Mouse (Mus musculus): ENCODE results near the gene Ccm2l. TPM values are rescaled to one million over a fixed set of nuclear protein-coding genes. Genes with fewer than 3 reads are reported as not detected.

Ccm2l gene
- polyA plus RNA-seq, 1 experiment, result not detected

- no peak for TF ChIP-seq CEBPB (IDR thresholded peaks at IDR 0.05; ENCODE audit: insufficient read depth, poor library complexity, severe bottlenecking)
- no peak for TF ChIP-seq MYOG (IDR thresholded peaks at IDR 0.05; ENCODE audit: control insufficient read depth in 1 of 3, insufficient read depth in 1 of 3, insufficient read length in 2 of 3, low read depth in 2 of 3)
- TF ChIP-seq SRF (IDR thresholded peaks at IDR 0.05; ENCODE audit: control insufficient read depth, insufficient read length, low read depth), result no peak
- TF ChIP-seq TCF12 (IDR thresholded peaks at IDR 0.05; ENCODE audit: insufficient read depth, poor library complexity, severe bottlenecking), result no peak
- TF ChIP-seq REST (IDR thresholded peaks at IDR 0.05; ENCODE audit: insufficient read depth, insufficient read length), result no peak
- TF ChIP-seq MYOD1 (IDR thresholded peaks at IDR 0.05; ENCODE audit: control insufficient read depth in 1 of 3, insufficient read length in 2 of 3, low read depth in 2 of 3), result no peak
- no peak for TF ChIP-seq TCF3 (IDR thresholded peaks at IDR 0.05; ENCODE audit: insufficient read length, low read depth)
- no peak for TF ChIP-seq E2F4 (IDR thresholded peaks at IDR 0.05; ENCODE audit: insufficient read depth)
- no peak for TF ChIP-seq USF1 (IDR thresholded peaks at IDR 0.05; ENCODE audit: low read depth)
- no peak for TF ChIP-seq POLR2A (IDR thresholded peaks at IDR 0.05; ENCODE audit: insufficient read length, low read depth)
- no peak for TF ChIP-seq POLR2AphosphoS2 (IDR thresholded peaks at IDR 0.05; ENCODE audit: insufficient read length, low read depth)
- TF ChIP-seq MAX (IDR thresholded peaks at IDR 0.05; ENCODE audit: low read depth), result no peak
- H3K27me3 ChIP-seq (ENCODE audit: control insufficient read depth, insufficient read depth, insufficient read length), result peaks cover 49% of the 10 kb centered on the region
Measured at GRCm38 (mm10) chr2:153045884-153046299, 19.9 kb upstream of the Ccm2l start.

GRCm38 (mm10) chr2:153047828-153048465, 17.8 kb upstream of the Ccm2l start:
- H3K36me3 ChIP-seq (ENCODE audit: control insufficient read depth, insufficient read depth), result no peaks in the 10 kb centered on the region
- no peak overlapping the region for H3K4me2 ChIP-seq (ENCODE audit: low read depth)
- no peak overlapping the region for H3ac ChIP-seq (ENCODE audit: control insufficient read depth, insufficient read length)
- TF ChIP-seq TCF3 (IDR thresholded peaks at IDR 0.05; ENCODE audit: insufficient read length, low read depth) (no peak), POLR2A (IDR thresholded peaks at IDR 0.05; ENCODE audit: insufficient read length, low read depth) (no peak), MAX (IDR thresholded peaks at IDR 0.05; ENCODE audit: low read depth) (no peak), CEBPB (IDR thresholded peaks at IDR 0.05; ENCODE audit: insufficient read depth, poor library complexity, severe bottlenecking) (no peak), E2F4 (IDR thresholded peaks at IDR 0.05; ENCODE audit: insufficient read depth) (no peak), MYOG (IDR thresholded peaks at IDR 0.05; ENCODE audit: control insufficient read depth in 1 of 3, insufficient read depth in 1 of 3, insufficient read length in 2 of 3, low read depth in 2 of 3) (no peak), SRF (IDR thresholded peaks at IDR 0.05; ENCODE audit: control insufficient read depth, insufficient read length, low read depth) (no peak), REST (IDR thresholded peaks at IDR 0.05; ENCODE audit: insufficient read depth, insufficient read length) (no peak), TCF12 (IDR thresholded peaks at IDR 0.05; ENCODE audit: insufficient read depth, poor library complexity, severe bottlenecking) (no peak), MYOD1 (IDR thresholded peaks at IDR 0.05; ENCODE audit: control insufficient read depth in 1 of 3, insufficient read length in 2 of 3, low read depth in 2 of 3) (no peak), POLR2AphosphoS2 (IDR thresholded peaks at IDR 0.05; ENCODE audit: insufficient read length, low read depth) (no peak), USF1 (IDR thresholded peaks at IDR 0.05; ENCODE audit: low read depth) (no peak)
- no peak overlapping the region for H3K4me3 ChIP-seq
- no peaks in the 10 kb centered on the region for H3K79me2 ChIP-seq (ENCODE audit: control insufficient read depth, insufficient read depth)
- H3K27me3 ChIP-seq (ENCODE audit: control insufficient read depth, insufficient read depth, insufficient read length), result peaks cover 56% of the 10 kb centered on the region

More at GRCm38 (mm10) chr2:153045884-153046299, 19.9 kb upstream of the Ccm2l start:
- Histone ChIP-seq H3K4me3 (no peak overlapping the region), H3K79me2 (ENCODE audit: control insufficient read depth, insufficient read depth) (no peaks in the 10 kb centered on the region), H3K4me2 (ENCODE audit: low read depth) (no peak overlapping the region), H3K36me3 (ENCODE audit: control insufficient read depth, insufficient read depth) (no peaks in the 10 kb centered on the region), H3ac (ENCODE audit: control insufficient read depth, insufficient read length) (no peak overlapping the region)

GRCm38 (mm10) chr2:153049288-153049996, 16.3 kb upstream of the Ccm2l start:
- no peak overlapping the region for H3ac ChIP-seq (ENCODE audit: control insufficient read depth, insufficient read length)
- H3K79me2 ChIP-seq (ENCODE audit: control insufficient read depth, insufficient read depth), result no peaks in the 10 kb centered on the region
- H3K27me3 ChIP-seq (ENCODE audit: control insufficient read depth, insufficient read depth, insufficient read length), result peaks cover 70% of the 10 kb centered on the region
- no peak overlapping the region for H3K4me2 ChIP-seq (ENCODE audit: low read depth)
- H3K4me3 ChIP-seq, result no peak overlapping the region
- H3K36me3 ChIP-seq (ENCODE audit: control insufficient read depth, insufficient read depth), result no peaks in the 10 kb centered on the region
- no peak for TF ChIP-seq TCF12 (IDR thresholded peaks at IDR 0.05; ENCODE audit: insufficient read depth, poor library complexity, severe bottlenecking)
- no peak for TF ChIP-seq MYOD1 (IDR thresholded peaks at IDR 0.05; ENCODE audit: control insufficient read depth in 1 of 3, insufficient read length in 2 of 3, low read depth in 2 of 3)
- TF ChIP-seq MAX (IDR thresholded peaks at IDR 0.05; ENCODE audit: low read depth), result no peak
- TF ChIP-seq POLR2A (IDR thresholded peaks at IDR 0.05; ENCODE audit: insufficient read length, low read depth), result no peak
- TF ChIP-seq SRF (IDR thresholded peaks at IDR 0.05; ENCODE audit: control insufficient read depth, insufficient read length, low read depth), result no peak

- H3K36me3 ChIP-seq (ENCODE audit: control insufficient read depth, insufficient read depth), result no peaks in the 10 kb centered on the region
- H3K4me3 ChIP-seq, result no peak overlapping the region
- no peak overlapping the region for H3ac ChIP-seq (ENCODE audit: control insufficient read depth, insufficient read length)
- no peaks in the 10 kb centered on the region for H3K79me2 ChIP-seq (ENCODE audit: control insufficient read depth, insufficient read depth)
- H3K4me2 ChIP-seq (ENCODE audit: low read depth), result no peak overlapping the region
- H3K27me3 ChIP-seq (ENCODE audit: control insufficient read depth, insufficient read depth, insufficient read length), result peaks cover 74% of the 10 kb centered on the region
- TF ChIP-seq REST (IDR thresholded peaks at IDR 0.05; ENCODE audit: insufficient read depth, insufficient read length) (no peak), TCF12 (IDR thresholded peaks at IDR 0.05; ENCODE audit: insufficient read depth, poor library complexity, severe bottlenecking) (no peak), MYOD1 (IDR thresholded peaks at IDR 0.05; ENCODE audit: control insufficient read depth in 1 of 3, insufficient read length in 2 of 3, low read depth in 2 of 3) (no peak), MAX (IDR thresholded peaks at IDR 0.05; ENCODE audit: low read depth) (no peak), USF1 (IDR thresholded peaks at IDR 0.05; ENCODE audit: low read depth) (no peak), CEBPB (IDR thresholded peaks at IDR 0.05; ENCODE audit: insufficient read depth, poor library complexity, severe bottlenecking) (no peak), POLR2AphosphoS2 (IDR thresholded peaks at IDR 0.05; ENCODE audit: insufficient read length, low read depth) (no peak), TCF3 (IDR thresholded peaks at IDR 0.05; ENCODE audit: insufficient read length, low read depth) (no peak), E2F4 (IDR thresholded peaks at IDR 0.05; ENCODE audit: insufficient read depth) (no peak), POLR2A (IDR thresholded peaks at IDR 0.05; ENCODE audit: insufficient read length, low read depth) (no peak), MYOG (IDR thresholded peaks at IDR 0.05; ENCODE audit: control insufficient read depth in 1 of 3, insufficient read depth in 1 of 3, insufficient read length in 2 of 3, low read depth in 2 of 3) (no peak), SRF (IDR thresholded peaks at IDR 0.05; ENCODE audit: control insufficient read depth, insufficient read length, low read depth) (no peak)
Measured at GRCm38 (mm10) chr2:153049997-153050358, 15.8 kb upstream of the Ccm2l start.

Measured in myocyte (in vitro differentiated cells).